Mouse (Mus musculus): ENCODE data around the gene Slc41a1.

Slc41a1 gene

DNA sequence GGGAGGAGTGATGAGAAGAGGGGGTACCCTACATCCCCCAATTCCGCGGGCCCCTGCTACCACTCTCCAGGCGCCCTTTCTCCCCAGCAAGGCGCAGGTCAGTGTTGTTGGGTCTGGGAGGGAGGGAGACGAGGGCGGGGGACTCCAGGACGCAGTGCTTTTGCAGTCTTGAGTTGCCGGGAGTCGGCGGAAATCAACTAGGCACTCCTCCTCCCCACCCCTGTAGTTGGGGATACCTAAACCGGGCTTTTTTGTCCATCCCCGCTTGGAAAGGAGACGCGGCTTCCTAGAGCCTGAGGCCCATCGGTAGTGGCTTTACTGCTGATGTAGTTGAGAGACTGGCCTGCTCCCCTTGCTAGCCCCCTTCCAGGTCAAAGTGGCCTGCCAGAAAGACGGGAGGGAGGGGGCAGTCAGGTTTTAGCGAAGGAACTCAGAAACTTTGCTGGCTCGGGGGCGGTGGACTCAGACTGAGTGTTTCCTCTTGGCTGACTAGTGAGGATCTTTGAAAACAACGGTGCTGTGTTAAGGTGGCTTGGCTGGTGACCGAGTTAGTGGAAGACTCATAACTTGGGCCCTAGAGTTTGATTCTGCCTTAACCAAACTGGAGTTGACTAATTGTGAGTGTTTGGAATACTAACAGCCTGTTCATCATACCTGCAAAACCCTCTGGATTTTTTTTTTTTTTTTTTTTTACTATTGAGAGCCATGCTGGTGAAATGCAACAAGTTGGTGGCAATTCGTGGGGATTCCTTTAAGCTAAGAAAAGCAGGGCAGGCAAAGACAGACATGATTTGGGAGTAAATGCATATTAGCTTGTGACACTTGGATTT, 1.2 kb downstream of the Slc41a1 start:
- peak in 1 of 2 experiments; percentile 45 for DNase-seq

DNA sequence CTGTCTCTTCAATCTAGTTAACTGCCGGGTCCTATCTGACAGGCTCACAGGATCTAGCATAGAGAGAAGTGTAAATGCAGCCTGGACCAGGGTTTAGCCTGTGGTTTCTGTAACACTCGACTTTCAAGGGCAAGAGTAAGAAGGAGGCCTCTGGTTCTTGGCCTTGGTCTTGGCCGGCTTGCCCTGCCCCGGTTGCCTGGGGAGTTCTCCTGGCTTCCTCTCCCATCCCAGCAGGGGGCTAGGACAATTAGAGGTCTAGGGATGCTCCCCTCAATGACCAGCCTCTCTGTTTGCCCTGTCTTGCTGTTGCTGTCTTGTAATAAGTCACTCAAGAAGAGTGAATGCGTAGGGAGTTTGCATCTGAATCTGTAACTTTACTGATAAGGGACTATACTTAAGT, 2.0 kb downstream of the Slc41a1 start:
- DNase-seq: peak in 1 of 2 experiments; percentile 40

DNA sequence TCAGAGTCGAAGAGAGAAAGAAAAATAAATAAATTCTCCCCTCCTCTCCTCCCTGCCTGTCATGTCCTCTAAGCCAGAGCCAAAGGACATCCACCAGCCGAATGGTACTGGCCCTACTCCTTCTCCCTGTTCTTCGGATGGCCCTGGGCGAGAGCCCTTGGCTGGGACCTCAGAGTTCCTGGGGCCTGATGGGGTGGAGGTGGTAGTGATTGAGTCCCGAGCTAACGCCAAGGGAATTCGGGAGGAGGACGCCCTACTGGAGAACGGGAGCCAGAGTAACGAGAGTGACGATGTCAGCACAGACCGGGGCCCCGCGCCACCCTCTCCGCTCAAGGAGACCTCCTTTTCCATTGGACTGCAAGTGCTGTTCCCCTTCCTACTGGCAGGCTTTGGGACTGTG, 3.3 kb downstream of the Slc41a1 start:
- no peak for DNase-seq

DNA sequence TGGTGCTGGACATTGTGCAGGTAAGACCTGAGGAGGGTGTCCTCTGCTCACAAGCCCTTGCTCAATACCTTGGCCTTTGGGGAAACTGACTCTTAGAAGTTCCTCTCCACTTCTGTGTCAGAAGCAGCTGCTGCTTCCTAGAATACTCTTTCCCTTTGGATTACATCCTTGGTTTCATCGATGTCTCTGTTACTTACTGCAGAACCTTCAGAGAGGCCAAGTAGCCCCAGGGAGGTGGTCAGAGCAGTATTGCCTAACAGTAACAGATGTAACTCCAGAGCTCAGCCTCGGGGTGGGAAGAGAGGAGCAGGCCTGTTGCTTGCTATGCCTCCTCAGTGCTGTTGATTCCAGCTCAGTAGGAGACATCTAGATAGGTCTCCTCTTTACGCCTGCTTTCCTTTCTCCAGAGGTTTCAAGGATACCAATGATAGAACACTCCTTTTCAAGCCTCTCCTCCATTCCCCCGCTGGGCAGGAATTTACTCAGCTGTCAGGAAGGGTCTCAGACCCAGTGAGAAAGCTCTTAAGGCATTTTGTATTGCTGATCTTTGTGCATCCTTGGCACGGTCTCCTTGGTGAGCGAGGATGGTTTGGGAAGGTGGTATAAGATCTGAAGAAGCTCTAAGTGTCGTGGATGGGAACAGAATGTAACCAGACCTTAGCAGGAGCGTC, 3.8 kb downstream of the Slc41a1 start:
- no peak for DNase-seq

DNA sequence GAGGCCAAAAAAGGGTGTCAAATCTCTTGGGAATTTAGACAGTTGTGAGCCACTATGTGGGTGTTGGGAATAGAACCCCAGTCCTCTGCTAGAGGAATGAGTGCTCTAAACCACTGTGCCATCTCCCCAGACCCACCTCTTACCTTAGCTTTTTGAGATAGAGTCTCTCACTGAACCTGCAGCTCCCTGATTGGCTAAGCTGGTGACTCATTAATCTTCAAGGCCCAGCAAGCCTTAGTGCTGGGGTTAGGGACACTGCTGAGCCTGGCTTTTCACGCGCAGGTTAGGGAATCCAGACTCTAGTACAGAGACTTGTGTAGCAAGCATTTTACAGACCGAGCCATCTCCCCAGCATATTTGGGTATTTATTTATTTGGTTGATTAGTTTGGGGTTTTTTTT, 9.7 kb downstream of the Slc41a1 start:
- no peak for DNase-seq

DNA sequence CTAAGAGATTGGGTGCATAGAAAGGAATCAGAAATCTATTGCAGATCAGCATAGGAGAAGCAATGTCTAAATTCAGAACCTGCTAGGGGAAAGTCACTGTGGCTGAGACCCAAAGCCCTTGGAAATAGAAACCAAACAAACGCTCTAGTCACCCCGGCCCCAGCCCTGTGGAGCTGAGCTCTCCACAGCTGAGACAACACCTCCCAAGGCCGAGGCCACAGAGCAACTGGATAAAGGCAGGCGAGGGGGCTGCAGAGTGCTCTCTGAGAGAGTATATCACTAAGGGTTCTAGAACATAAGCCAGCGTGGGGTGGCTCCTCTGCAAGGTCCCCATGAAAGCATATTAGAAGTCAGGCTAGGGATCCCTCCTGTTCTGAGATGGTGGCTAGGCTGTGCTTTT, 11.2 kb downstream of the Slc41a1 start:
- no peak for DNase-seq

DNA sequence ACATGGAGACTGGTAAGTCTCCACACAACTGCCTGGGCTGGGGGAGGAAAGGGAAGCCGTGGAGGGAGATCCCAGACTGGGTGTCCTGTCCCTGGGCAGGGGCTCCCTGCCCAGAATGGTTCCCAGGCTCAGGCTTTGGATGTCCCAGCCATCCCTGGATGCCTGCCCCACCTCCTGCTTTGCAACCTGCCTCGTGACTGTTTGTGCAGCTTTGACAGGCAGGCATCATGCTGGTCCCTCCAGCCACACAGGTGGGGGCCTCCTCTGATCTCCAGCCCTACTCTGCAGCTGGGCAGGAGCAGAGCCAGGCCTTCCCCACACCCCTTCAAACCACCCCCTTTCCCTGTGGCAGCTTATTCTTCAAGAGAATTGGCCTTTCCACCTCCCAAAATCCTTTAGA, 12.0 kb downstream of the Slc41a1 start:
- DNase-seq: peak in 1 of 2 experiments; percentile 42

DNA sequence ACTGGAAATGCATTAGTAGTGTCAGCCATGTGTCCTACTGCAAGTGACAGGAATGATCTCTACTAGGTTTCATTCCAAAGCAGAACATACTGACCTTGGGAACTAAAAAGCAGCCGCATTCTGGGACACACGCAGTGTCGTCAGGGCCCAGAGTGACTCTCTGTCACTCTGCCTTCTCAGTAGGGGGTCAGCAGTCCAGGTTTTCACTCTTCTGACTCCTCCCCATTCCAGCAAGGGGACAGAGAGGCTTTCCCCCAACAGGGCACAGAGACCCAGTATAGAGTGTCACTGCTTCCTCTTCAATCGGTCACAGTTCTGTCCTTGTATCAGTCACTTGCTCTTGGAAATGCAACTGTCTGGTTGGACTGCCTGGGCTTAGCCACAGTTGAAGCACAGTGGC, 14.9 kb downstream of the Slc41a1 start:
- DNase-seq: no peak

DNA sequence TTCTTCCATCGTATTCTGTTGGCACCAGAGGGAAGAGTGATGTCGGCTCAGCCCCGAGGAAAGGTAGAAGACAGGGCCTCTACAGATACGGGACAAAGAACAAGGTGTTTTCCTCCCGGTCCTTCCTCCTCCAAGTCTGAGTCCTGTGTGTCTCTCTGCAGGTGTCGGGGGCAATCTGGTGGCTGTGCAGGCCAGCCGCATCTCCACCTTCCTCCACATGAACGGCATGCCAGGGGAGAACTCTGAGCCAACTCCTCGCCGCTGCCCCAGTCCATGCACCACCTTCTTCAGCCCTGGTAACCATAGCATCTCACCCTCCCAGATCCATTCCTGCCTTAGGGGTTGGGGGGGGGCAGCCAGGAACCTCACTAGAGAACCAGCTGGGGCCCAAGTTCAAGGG, 16.5 kb downstream of the Slc41a1 start:
- DNase-seq: peak; percentile 44 to 50

DNA sequence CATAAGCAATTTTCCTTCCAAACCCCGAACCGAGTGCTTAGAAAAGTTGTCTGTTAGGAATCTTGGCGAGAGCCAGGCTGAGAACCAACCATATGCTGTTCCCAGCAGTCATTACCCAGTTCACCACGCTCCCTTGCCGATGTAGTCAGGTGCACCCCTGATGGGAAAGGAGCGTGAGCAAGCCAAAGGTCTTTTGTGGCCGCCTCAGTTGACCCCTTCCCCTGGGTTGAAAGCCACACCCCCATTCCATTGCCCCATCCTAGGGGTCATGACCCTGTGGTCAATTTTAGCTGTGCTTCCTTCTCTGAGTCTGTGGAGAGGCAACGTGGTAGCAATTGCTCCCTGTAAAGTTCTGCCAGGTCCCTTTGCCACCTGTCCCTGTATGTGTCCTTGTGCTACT, 17.6 kb downstream of the Slc41a1 start:
- peak; percentile 35 to 44 for DNase-seq

DNA sequence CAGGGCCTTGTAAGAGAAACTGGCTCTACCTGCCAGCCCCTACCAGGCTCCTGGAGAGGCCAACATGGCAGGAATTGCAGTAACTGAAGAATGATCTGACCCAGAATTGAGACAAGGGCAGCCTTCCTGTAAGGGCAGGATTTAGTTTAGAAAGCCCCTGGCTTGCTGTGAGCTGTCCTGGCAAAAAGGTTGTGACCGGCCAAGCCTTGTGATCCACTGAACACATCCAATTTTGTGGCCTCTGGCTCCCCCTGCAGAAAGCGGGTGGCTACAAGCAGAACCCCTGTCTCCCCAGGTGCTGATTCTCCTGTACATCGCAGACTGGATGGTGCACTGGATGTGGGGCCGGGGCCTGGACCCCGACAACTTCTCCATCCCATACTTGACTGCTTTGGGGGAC, 19.0 kb downstream of the Slc41a1 start:
- peak; percentile 83 to 89 for DNase-seq

DNA sequence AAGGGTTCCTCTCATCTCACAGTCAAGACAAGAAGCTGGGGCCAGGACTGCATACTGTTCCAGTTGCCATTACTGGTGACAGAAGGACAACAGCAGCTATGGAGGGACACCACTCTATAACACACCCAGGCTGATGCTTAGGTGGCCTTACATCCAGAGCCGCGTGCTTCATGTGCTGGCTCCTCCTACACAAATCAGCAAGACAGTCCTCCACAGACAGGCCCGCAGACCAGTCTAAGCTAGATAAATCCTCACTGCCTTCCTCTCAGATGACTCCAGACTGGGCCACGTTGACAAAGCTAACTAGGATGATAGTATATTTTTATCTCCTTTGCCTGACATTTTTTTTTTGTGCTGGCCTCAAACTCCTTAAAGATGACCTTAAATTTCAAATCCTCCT, 34.5 kb downstream of the Slc41a1 start:
- no peak for DNase-seq

DNA sequence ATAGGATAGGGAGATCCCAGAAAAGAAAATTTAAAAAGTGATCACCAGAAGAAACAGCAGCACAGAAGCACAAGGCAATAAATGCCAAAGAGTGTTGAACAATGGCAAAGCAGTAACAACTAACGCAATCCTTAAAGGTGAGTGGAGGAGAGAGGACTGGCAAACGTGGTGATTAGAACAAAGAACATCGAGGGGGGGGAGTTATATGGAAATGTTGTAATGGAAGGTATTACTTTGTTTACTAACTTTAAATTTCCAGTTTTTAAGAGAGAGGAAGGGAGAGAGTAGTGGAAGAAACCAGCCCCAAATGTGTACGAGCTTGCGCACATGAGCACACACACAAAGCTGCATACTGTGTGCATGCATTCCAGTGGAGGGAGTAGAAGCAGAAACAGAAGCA, 38.3 kb downstream of the Slc41a1 start:
- DNase-seq: no peak

DNA sequence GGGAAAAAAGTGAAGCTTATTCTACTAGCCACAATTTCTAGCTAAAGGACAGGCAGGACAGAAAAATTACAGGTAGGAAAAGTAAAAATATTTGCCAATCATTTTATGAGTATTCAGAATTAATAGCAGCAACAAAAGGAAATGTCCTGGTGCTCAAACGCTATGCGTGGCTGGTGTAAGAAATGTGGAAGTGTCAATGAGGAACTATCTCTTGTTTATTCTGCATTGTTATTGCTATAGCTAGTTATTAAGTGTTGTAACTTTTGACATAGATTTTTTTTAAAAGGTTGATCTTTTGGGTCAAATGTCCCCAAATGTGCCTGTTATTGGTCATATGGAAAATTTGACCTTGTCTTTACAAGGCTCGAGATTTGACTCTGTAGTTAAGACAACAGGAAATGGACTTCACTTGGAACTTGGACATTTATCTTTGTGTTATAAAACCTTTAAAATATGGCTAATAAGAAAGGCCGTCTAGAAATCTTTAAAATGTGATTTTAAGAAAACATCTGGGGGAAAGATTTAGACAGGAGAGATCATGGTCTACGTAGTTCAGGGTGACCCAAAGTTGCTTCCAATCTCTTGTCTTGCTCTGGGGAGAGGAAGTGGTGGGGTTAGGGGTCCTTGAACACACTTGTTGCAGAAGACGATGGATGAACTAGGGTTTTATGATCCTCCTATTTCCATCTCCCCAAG, 39.2 kb downstream of the Slc41a1 start:
- no peak for DNase-seq

DNA sequence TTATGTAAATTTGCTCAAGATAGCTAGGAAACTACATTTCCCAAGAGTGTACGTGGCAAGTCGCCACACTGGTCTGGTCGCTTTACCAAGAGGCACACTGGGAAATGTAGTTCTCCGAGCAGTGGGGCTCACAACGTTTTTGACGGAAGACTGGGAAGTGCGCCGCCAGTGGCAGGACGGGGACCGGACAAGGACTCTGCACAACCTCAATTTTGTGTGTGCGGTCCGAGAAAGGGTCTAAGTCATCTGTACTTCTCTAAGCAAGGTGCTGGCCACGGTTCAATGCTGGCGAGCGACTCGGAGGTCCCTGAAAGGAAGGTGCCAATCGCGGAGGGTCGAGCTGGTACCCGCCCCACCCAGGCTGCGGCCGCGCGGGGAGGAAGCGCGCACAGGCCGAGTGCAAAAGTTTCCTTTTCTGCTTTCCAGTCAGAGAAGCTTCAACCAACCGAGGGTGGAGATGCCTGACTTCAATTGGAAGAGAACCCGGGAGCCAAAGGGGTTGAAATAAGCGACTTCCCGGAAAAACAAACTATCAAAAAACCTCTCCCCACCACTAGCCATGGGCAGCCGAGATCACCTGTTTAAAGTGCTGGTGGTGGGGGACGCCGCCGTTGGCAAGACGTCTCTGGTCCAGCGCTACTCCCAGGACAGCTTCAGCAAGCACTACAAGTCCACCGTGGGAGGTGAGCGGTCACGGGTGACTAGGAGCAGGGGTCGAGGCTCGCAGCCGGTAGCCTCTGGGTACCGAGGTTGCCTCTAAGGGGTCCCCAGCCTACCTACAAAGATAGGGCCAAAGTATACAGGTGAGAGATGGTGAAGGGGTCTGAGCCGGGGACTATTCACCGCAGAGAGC, 40.0 kb downstream of the Slc41a1 start, which contains the start of gene Rab29:
Rab29 (plus strand) TSS at position 132 of the 853 bp plus-strand sequence.
- peak; percentile 74 to 77 for DNase-seq

DNA sequence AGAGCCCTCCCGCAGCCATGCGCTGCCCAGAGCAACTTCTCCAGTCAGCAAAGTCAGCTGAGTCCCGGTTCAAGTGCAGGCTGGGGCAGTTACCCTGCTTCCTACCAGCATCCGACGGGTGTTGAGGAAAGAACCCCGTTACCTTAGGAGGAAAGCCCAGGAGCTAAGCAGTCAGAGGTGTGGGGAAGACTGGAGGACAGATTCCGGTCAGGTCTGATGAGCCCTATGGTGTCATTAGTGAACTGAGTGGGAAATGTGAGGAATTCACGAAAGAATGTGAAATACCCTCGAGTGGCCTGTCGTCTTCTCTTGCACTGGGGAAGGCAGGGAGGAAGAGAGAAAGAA, 40.6 kb downstream of the Slc41a1 start:
- no peak for DNase-seq

DNA sequence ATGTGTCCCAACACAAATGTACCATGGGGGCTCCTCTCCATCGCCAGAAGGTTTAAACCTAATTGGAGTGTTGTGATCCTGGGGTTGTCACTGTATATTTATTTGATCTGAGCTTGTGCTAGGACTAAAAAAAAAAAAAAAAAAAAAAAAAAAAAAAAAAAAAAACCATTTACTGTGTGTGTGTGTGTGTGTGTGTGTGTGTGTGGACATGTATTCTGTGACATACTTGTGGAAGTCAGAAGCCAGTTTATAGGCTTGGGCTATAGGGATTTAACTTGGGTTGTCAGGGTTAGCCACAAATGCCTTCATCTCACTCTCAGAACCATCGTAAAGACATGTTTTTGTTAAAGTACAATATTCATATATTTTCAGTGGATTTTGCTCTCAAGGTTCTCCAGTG, 42.3 kb downstream of the Slc41a1 start:
- DNase-seq: no peak

DNA sequence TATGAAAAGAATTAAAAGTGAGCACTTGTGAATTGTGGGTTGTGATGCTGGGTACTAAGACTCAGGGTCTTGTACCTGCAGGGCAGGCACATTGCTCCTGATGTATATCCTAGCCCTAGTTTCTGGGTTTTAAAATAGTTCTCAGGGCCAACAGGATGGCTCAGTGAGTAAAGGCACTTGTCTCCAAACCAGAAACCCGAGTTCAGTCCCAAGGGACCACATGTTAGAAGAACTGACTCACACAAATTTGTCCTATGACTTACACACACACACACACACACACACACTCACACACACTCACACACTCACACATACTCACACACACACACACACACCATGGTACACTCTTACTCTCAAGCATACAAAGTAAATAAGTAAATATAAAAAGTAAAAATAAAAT, 45.6 kb downstream of the Slc41a1 start:
- DNase-seq: no peak

DNA sequence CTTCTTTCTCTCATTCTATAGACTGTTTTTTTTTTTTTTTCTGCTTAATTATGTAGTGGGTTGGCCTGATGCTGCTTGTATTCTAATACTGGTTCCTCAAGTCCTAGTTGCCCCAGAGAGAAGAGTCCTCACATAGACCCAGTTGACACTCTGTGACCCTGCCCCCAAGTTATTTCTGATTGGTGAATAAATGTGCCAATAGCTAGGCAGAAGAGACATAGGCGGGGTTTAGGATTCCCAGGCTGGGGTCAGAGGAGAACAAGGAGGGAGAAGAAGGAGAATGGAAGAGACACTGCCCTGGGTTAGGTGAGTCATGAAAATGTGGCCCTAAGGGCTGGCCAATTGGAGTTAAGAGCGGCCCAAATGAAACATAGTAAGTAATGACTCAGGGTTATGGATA, 52.5 kb downstream of the Slc41a1 start:
- DNase-seq: no peak

DNA sequence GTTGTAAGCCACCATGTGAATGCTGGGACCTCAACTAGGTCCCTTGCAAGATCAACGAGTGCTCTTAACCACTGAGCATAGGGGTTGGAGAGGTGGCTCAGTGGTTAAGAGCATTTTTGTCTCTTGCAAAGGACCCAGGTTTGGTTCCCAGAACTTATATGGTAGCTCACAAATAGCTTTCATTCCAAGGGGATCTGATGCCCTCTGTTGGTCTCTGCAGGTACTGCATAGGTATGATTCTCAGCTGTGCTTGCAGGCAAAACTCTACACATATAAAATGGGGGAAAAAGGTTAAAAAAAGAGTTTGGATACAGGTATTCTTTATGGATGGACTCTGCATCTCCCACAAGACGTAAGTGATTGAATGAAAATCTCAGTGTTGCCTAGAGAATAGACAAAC, 55.5 kb downstream of the Slc41a1 start:
- DNase-seq: peak in 1 of 2 experiments; percentile 4

DNA sequence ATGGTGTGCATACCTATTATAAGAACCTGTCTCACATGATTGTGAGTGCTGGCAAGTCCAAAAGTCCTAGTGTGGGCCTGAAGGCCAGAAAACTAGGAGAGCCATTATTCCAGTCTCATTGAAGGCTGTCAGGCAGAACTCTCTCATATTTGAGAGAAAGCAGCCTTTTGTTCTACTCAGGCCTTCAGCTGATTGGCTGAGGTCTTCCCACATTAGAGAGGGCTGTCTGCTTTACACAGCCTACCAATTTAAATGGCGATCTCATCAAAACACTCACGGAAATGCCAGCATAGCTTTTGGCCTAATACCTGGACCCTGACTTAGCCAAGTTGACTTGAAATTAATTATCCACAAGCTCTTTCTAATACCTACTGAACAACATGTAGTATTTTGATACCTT, 58.9 kb downstream of the Slc41a1 start:
- no peak for DNase-seq

DNA sequence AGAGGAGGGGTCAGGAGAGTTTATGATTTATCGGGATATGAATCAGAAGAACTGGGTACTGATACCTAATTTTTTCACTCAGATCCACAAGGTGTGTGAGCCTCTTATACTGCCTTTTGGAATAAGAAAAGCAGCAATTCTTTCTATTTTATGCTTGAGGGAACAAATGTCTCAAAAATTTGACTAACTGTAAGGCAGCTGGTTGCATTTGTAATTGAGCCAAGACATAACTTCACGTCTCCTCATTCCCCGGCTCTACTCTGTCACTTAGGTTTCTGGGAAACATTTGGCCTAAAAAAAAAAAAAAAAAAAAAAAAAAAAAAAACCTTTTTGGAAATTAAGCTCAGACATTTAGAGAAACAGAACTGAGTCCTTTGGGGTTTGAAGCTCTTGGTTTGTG, 59.3 kb downstream of the Slc41a1 start:
- DNase-seq: no peak

Measured in cerebellum, adult 18-20 months (tissue).